Mouse (Mus musculus): Measurements from ENCODE around the gene Snx5.

Snx5 gene

DNA sequence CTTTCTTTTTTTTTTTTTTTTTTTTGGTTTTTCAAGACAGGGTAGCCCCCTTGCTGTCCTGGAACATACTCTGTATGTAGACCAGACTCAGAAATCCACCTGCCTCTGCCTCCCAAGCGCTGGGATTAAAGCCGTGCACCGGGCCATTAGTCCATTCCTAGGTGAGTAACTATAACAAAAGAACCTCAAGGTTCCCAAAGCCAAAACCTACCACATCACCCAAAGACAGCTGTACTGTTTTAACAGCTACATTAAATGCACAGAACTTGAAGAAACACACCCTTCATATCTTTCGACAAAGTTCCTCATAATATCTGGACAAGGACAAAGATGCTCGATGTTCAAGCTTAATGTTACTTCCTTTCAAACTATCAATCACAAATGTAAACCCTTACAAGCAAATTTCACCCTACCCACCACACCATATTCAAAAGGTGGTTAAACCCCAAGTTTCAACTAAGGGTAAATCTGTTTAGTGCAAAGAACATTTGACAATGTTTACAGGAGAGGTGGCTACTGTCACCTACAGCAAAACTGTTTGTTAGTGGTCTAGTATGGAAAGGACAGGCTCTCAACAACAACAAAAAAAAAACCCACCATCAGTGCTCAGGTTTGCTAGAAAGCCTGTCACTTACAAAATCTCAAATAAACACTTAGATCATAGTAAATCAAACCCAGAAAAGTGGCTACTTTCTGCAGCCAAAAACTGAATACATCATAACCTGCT, 3.5 kb downstream of the Snx5 start:
- no peak for DNase-seq

DNA sequence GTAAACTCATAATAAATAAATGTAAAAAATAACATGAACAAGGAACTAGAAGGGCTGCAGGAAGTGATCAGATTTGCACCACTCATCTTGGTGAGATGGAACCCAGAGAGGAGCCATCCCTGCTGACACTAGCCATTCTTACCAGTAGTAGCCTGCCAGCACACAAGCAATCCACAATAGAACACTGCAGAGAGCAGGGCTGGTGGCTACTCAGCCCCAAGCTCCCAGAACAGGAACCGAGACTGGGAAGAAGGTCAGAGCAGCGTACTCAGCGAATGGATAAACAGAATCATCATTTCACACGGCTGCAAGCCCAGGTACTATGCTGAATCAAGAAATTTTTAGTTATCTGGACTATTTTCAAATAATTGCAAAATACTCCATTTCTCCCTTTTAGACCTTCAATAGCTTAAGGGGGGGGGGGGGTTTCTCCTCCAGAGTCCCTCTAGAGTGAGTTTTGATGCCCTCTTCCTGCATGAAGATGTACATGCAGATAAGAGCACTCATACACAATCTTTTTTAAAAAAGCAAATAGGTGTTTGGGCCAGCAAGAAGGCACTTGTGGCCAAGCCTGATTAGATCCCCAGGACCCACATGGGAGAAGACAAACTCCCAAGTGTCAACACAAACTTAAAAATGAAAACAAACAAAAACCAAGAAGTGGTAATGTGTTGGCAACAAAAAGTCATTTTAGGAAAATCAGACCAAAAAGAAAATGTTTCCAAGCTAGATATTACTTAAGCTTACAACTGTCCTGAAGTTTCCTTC, 4.6 kb downstream of the Snx5 start:
- DNase-seq = no peak

DNA sequence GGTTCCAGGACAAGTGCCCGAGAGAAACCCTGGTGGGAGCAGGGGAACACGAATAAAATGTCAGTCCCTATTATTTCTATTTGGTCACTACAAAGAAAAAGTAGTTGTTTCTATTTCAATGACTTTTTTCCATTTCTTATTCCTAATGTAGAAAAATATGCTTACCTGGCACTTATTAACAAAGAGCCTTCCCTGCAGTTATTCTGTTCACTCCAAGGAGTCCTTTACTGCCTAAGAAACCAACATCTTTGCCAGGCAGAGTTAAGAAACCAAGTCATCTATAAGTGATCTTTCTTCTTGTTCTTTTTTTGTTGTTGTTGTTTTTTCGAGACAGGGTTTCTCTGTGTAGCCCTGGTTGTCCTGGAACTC, 5.6 kb downstream of the Snx5 start:
- DNase-seq = no peak

DNA sequence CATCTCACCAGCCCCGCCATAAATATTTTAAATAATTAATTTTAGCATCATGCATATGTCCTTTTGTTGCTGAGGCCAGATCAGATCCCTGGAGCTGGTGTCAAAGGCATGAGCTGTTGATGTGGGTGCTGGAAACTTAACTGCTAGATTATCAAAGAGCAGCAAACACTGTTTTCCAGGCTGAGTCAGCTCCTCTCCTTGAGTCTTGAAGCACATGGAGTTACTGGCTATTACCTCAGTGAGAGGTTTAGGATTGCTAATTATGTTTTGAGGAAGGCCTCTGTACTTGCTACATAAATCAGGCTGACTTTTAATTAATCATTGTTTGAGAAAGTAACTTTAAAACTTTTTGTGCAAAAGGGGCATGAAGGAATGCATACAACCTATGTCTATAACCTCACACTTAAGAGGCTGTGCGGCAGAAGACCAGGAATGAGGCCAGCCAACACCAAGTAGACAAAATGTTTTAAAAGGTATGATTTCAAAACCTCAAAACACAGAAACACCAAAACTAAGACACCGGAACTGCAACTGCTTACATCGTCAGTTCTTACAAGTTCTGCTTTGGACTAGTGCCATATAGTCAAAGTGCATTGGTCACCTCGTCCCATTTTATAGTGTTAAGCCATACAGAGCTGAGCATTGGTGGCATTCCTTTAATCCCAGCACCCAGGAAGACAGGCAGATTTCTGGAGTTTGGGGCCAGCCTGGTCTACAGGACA, 6.1 kb downstream of the Snx5 start:
- no peak for DNase-seq

DNA sequence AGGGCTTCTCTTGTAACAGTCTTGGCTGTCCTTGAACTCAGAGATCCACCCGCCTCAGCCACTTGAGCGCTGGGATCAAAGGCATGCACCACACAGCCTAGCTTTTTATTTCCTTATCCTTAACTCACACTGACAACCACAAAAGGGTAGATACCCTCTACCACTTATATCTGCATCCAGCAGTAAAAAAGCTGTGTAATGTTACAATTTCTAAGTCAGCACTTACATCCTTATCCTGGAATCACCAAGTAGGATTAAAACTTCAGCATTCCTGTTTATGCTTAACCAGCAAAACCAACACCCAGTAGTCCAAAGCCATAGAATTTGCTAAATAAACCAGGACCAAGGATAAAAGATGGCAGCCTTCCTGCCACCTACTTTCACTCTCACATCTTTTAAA, 7.9 kb downstream of the Snx5 start:
- no peak for DNase-seq

DNA sequence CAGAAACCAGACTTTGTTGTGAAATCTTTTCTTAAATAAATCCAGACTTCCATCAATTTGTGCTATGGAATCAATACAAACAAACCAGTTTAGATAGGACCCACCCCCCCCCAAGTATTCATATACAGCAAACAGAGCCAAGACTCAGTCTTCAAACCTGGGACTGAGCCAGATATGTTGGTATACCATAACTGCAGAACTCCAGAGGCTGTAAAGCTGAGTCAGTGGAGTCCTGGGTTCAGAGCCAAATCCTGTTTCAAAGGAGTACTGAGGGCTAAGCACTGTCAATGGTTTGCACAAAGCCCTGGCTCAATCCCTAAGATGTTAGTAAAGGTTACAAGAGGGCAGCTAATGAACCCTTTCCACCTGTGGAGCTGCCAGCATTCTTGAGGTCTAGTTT, 20.6 kb downstream of the Snx5 start:
- no peak for DNase-seq

DNA sequence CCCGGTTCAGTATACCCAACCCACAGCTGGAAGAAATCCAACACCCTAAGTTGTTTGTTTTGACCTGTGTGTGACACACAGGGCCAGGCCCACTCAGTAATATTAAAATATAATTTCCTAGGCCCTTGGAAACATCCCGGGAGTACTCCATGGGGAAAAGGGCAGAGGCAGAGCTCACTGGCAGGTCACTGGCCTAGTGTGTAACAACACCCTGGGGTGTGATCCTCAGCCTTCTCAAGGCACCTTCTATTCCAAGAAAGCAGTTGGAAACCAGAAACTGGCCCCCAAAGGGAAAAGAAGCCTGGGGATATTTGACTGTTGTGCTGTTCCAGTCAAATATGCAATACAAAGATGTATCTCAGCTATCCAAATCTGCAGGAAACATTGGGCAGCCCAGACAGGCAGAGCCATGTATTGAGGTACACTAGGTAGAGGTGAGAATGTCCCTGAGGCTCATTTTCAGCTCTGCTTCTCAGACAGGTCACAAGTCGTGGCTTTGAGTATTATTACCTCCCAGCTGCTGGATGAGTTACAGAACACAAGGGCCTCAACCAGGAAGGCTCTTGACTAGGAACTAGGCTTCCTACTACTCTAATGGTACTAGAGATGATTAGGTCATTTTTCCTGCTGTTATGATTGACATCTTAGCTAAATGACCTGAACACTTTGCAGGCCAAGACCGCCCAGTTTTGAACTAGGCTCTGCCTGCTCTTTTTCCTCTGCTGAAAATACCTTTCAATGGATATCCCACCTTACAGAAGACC, 21.9 kb downstream of the Snx5 start:
- DNase-seq = no peak

DNA sequence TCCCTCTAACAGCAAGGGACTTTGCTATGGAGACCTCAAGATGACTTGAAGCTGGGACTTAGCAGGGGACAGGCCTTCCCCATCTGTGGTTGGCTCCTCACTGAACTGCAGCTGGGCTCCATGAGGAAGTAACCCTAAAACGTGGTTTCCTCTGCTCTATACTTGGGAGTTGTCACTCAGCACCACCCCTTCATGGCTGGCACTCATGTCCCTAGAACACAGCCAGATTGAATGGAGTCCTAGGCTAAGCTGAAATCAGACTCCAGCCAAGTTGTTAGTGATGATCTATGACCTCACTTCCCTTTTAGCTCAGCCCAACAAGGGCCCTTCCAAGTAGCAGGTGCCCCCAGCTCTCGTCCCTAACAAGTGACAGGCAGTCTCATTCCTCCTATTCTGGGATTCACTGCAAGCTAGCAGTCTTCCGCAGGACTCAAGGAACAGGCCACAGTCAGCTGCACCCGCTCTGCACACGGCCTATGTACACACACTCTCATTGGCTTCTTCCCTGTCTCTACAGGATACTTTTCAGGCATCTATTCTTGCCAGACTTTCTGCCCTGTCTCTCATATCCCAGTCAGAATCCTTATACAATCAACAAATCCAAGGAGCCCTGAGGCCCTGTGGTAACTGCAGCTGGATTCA, 23.2 kb downstream of the Snx5 start:
- no peak for DNase-seq

DNA sequence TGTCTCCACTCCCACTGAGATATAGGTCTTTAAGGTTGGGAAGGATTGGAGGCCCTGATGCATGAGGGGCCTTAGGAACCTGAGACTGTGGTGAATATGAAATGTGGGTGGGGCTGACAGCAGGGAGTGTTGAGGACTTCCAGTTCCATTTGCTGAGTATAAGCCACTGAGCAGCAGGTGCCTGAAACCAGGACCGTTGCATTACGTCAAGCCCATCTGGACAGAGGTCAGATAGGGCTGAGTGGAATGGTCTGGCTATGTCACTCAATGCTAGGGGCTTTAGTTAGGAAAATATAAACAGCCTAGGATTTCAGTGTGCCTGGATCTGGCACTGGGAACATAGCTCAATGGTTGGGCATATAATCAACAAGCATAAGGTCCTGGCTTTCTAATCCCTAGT, 24.4 kb downstream of the Snx5 start:
- DNase-seq = no peak

DNA sequence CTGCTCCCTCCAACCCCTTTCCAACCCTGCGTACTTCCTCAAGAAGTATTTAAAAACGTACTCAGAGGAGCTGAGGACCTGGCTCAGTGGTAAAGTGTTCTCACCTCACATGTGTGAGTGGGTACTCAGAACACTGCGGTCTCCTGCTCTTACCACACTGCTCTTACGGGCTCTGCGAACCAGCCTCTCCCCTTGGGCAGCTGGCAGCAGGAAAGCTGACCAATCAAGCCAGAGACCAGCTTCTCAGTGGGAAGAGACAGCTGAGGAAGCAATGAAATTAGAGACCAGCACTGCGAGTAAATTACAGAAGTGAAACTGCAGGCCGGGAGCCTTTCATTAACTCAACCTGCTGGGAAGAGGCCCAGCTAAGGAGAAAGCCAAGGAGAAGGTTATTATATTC, 25.2 kb downstream of the Snx5 start:
- no peak for DNase-seq

DNA sequence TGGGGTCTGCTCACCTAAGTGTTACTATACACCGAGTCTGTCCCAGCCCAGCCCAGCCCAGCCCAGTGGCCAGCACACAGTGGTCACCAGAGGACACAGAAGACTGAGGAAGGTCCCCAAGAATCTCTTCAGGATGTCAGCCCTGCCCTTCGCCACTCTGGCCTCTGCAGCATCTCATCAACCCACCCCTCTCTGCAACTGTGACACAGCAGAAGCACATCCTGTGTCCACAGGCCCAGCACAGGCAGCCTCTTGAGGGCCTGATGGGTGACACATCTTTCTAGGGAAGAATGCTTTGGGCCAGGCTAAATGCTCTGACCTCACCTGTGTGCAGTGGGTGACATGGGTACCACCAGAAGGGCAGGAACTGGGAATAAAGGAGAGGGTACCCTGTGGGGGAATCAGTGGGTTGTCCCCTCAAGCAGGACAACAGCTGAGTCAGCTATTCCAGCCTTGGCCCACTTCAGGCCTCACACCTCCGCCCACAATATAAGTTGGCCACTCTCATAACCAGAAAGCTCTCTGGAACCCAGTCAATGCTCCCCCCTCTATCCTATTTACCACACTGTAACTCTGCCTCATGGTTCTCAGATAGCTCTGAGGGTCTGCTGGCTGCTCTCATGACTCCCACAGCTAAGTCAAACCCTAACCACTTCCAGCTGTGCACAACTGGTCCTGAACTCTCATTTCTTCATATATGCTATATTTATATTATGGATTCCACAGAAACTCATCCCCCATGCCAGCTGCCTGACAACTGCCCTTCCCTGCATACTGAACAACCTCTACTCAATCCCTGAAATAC, 30.4 kb downstream of the Snx5 start:
- no peak for DNase-seq

DNA sequence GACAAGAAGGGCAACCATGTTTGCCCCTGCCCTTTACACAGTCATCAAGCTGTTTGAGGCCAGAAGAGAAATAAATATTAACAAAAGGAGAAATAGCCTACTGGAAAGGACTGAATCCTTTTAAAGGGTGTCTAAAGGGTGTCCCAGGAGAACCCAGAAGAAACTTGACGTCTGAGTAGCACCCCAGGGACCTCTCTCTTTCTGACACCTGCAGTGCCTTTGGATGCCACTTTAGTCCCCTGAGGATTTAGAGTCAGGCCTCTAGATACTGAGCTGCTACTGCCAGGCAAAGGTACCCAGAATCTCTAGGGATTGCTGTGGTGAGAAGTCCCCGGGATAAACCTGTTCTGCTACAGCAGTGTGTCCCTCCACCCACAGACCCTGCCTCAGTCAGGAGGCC, 31.4 kb downstream of the Snx5 start:
- DNase-seq = no peak

DNA sequence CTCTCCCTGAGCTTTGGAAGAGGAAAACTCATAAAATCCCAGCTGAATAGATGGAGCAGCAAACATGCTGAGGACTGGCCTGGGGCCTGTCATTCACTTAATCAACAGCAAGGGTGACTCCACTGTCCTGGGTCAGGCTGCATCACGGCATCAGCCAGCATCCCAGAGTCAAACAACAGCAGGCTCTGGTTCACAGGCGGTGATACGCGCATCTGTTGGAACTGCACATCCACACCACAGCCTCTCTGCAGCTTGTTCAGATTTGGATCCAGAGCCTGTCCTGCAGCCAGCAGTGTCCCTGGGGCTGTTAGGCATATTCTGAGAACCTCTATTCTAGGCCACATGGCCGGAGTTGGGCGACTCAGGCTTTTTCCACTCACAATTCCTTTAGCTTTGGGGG, 32.4 kb downstream of the Snx5 start:
- peak in 1 of 2 experiments; percentile 16 for DNase-seq

DNA sequence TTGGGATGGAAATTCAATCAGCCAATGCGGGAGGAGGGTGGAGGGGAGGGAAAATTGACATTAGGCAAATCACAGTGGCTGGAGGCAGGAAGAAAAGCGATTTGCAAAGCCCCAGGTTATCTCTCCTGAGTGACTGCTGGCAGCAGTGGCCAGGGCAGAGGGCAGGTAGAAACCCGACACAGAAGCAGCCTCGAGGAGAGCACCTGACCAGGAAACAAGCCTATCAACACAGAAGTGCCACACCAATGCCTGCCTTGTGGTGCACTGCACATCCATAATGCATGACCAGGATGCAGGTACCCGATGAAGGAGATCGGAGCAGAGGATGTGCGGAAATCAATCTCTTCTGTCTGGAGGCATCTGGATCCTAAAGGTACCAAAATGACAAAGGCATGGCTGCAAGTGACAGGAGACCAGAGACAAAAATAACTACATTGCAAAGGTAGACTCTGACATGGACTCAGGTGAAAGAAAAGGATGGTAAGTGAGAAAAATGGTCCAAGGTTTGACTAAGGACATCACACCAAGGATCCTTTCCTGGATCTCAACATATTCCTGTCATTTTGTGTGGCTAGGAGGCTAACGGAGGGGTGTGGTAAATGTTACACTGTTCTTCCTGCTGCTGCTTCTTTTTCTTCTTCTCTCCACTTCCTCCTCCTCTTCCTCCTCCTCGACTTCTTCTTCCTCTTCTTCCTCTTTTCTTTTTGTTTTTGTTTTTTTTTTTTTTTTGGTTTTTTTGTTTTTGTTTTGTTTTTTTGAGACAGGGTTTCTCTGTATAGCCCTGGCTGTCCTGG, 33.7 kb downstream of the Snx5 start:
- no peak for DNase-seq

DNA sequence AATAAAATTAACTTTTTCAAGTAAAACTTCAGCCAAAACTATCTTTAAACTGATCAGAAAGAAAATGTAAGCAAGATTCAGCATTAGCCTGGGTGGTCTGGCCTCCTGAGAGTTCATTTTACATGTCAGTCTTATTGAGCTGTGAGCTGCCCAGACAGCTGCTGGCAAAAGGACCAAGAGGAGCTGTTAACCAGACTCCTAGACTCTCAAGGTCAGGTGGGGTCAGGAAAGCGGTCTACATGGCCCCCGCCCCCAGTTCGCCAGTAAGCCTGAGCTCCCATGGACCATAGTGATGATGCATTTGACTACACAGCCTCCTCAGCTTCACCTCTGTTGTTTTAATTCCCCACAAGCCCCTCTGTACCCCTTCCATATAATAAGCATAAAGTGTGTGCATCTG, 34.9 kb downstream of the Snx5 start:
- no peak for DNase-seq

DNA sequence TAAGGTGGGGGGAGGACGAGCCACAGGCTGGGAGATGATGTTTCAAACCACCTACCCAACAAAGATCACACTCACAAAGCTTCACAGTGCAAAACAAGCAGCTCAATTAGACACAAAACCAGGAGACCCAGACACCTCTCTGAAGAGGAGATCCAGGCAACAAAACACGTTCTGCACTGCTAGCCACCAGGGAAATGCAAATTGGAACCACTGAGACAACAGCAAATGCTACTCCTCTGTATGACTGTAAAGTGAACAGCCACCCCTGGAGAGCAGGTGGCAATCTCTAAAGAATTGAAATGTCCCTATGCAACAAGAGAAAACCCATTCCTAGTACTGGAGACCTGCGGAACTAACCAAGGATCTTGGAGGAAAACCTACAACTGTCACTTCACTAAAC, 37.2 kb downstream of the Snx5 start:
- no peak for DNase-seq

DNA sequence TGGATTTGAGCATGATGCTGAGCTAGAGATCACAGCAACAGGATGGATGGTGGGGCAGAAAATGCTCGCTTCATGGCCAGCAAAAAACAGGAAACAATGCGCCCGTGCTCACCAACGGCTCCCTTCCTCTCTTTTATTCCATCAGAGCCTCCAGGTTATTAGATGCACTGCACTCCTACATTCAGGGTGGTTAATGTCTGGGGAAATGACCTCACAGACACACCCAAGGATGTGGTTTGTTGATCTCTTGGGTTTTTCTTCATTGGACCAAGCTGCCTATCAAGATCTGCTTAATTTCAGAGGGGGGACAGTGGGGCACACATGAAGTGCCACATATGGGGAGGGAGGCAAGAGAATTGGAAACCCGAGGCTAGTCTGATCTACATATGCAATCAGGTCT, 39.6 kb downstream of the Snx5 start:
- no peak for DNase-seq

DNA sequence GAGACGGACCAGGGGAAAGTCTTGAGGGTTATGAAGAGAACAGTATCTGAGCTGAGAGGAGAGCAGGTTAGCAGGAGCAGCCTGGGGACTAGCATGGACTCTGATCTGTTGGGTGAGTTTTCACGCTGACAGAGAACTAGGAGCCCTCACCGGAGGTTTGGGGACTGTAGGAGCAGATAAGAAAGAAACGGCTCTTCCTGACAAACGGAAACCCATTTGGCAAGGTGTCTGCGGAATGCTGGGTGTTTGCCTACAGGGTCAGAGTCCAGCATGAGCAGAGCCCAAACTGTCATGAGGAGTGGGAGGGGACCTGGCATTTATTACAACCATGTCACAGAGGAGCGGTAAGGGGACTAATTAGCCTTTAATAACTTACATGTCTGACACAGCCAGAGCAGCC, 40.2 kb downstream of the Snx5 start:
- no peak for DNase-seq

DNA sequence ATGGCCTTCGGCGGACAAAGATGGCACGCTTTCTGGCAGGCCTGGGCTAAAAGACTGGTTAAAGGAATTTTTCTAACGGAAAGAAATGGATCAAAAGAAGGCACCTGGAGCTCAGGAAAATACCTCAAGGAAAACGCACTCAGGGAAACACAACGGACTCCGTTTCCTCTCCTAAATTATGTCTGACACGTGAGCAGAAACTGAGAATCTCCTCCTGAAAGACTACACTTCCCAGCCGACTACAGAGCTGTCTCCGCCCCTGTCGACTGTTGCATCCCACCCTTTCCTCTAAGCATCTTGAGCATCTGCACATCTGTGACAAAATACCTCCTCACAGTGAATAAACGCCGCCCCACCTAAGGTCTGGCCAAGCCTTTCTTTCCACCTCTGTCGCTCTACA, 41.1 kb downstream of the Snx5 start:
- DNase-seq = no peak

DNA sequence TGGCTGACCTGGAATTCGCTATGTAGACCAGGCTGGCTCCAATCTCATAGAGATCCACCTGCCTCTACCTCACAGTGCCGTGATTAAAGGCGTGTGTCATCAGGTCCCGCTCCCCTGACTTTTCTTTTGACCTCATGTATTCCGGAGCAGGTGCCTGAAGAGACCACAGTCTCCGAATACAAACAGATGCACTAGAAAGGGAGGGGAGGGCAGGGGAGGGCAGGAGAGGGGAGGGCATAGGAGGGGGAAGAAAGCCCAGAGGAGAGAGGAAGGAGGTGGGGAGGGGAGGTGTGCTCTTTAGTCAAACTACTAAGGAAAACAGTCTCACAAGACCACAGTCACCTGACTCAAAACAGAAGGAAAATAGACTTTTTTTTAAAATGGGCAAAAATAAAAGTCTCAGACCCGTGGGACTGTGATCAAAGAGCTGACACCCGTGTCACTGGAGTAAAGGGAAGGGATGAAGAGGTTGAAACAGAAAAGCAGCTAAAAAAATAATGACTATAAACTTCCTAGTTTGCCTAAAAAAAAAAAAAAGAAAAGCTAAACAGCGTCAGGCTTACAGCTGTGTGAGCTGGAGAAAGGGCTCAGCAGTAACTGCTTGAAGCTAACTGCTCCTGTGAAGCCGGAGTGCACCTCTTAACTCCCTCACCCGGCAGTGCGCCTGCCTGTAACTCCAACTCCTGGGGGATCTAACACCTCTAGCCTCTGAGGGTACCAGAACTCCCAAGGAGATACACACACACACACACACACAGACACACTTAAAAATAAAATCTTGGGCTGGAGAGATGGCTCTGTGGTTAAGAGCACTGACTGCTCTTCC, 42.0 kb downstream of the Snx5 start:
- DNase-seq = no peak

Measured in cerebellum, postnatal 25 days (tissue).